Comparison of ENCODE assay signal across 22 mouse cellular contexts in the genomic region with DNA sequence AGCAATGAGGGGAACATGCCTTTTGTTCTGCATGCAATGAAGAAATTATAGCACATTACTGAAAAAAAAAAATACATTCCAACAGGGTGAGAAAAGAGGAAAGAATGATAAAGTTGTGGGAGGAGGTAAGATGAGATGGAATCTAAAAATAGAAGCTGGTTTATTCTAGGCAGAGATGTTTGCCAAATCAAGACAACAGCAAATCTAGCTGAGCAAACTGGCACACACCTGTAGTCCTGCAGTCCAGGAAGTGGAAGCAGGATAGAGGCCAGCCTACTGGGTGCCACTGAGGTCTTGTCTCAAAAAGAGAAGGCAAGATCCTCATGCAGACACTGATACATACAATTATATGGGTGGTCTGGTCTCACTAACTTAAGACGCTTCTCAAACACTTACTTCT. TPM values are rescaled to one million over a fixed set of nuclear protein-coding genes. Genes with fewer than 3 reads are reported as not detected.
"Had no signal": no experiment of that assay in that cellular context is flagged by ENCODE, and none has a peak within 500 bp of the region (broad histone marks: within the 10 kb centered on the region; RNA-seq: fewer than 3 reads in every experiment).

No protein-coding gene starts in this region.

- H3K4me2 ChIP-seq: limb, embryonic 12.5 days; limb, embryonic 15.5 days; liver, embryonic 11.5 days; lung, embryonic 14.5 days; midbrain, embryonic 13.5 days; neural tube, embryonic 13.5 days had no signal

- H3K9me3 ChIP-seq: limb, embryonic 12.5 days; limb, embryonic 15.5 days; megakaryocyte, embryonic 14.5 days; midbrain, embryonic 10.5 days; midbrain, embryonic 13.5 days; neural tube, embryonic 13.5 days had no signal

- DNase-seq: kidney, postnatal 10 days; kidney, postnatal 36 days; layer of hippocampus, postnatal 36 days; left cerebral cortex, postnatal 4 days; liver, postnatal 0 days; lung, embryonic 14.5 days; lung, postnatal 10 days; lung, postnatal 36 days; retina, postnatal 1 day; thymus, adult 18-20 months; thymus, postnatal 36 days had no signal

- H3K27ac ChIP-seq: left cerebral cortex, adult 2 months; limb, embryonic 12.5 days; limb, embryonic 15.5 days; liver, embryonic 14.5 days; midbrain, embryonic 10.5 days; midbrain, embryonic 13.5 days; neural tube, embryonic 13.5 days had no signal

- H3K9ac ChIP-seq: limb, embryonic 12.5 days; limb, embryonic 15.5 days; liver, embryonic 14.5 days; liver, postnatal 0 days; lung, embryonic 14.5 days; midbrain, embryonic 13.5 days; neural tube, embryonic 13.5 days had no signal

- H3K4me3 ChIP-seq: left cerebral cortex, adult 2 months; limb, embryonic 12.5 days; limb, embryonic 15.5 days; megakaryocyte, embryonic 14.5 days; midbrain, embryonic 10.5 days; midbrain, embryonic 13.5 days; myocyte; neural tube, embryonic 13.5 days had no signal

- ATAC-seq: liver, postnatal 0 days; midbrain, embryonic 13.5 days; midbrain, embryonic 16.5 days had no signal

- H3K36me3 ChIP-seq: limb, embryonic 12.5 days; limb, embryonic 15.5 days had no signal

- H3K4me1 ChIP-seq: limb, embryonic 12.5 days; limb, embryonic 15.5 days; megakaryocyte, embryonic 14.5 days; midbrain, embryonic 10.5 days had no signal

- H3K27me3 ChIP-seq: limb, embryonic 12.5 days; limb, embryonic 15.5 days; megakaryocyte, embryonic 14.5 days; midbrain, embryonic 13.5 days; neural tube, embryonic 13.5 days had no signal

RNA-seq across cellular contexts. Expression of gene Nova1, which starts 17.4 kb away (rescaled TPM):
- polyA plus RNA-seq: myocyte had no signal
